Mouse (Mus musculus) cortical plate, adult 2 months (tissue): ENCODE measurements around the gene Srsf5.

Source experiments
- CTCF ChIP-seq: fragments of 200-500 bp; IDR thresholded peaks from 2 replicates; pipeline ENCODE4 v1.5.1; 2011; ENCODE audit warnings: mild to moderate bottlenecking, control low read depth, low read length; ENCODE audit not compliant: insufficient read depth; ENCODE audit errors: extremely low read depth
- POLR2A ChIP-seq: fragments of 200-500 bp; IDR thresholded peaks from 2 replicates; pipeline ENCODE4 v1.6.1; 2011; ENCODE audit warnings: mild to moderate bottlenecking, low read length, control low read depth; ENCODE audit not compliant: insufficient read depth; ENCODE audit errors: extremely low read depth

DNA sequence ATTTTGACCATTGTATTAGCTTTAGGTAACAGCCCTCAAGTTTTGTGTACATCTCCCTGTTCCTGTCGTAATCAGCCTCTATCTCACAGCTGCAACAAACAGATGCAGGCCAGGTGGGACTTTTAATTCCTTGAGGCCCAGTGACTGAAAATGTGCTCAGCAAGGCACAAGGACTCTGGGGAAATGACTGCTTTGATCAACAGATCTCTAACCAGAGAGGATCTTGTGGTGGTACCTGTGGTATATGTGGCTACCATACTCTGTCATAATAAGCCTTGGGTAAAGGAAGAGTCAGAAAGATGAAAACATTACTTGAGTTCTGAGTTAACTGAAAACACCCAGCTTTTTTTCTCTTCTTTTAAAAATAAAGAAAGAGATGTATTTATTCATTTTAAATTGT is 48.5 kb downstream of the Srsf5 start:
- no peak for TF ChIP-seq CTCF
- no peak for TF ChIP-seq POLR2A
